Comparison of ENCODE assay signal across 15 mouse cellular contexts in genomic region chr6:89467290-89467689, GRCm38 (mm10).
DNase-seq lines count a peak whose midpoint lies in the region; TF ChIP-seq lines count a peak whose summit lies in the region.
"Had no signal": no experiment of that assay in that cellular context is flagged by ENCODE, and none has a peak within 500 bp of the region (broad histone marks: within the 10 kb centered on the region; RNA-seq: fewer than 3 reads in every experiment).

No protein-coding gene starts in this region.

- TF ChIP-seq CTCF in gastrocnemius, adult 2 months (IDR thresholded peaks at IDR 0.05), result no peak

- no peak overlapping the region for H3K4me3 ChIP-seq in midbrain, embryonic 10.5 days
- no peak overlapping the region for H3K4me3 ChIP-seq in gastrocnemius, adult 2 months
- H3K4me3 ChIP-seq: limb, embryonic 15.5 days; myocyte had no signal

- no peaks in the 10 kb centered on the region; the same call in 1 of the 2 replicates for H3K4me1 ChIP-seq in midbrain, embryonic 10.5 days

- peak; percentile 29 for DNase-seq in adrenal gland, postnatal 14 days
- DNase-seq in adrenal gland, adult 18-20 months (ENCODE audit: low spot score in 2 of 2), result no peak
- DNase-seq in right cerebral cortex, postnatal 10 days (ENCODE audit: low spot score in 2 of 2), result peak; percentile 32 to 39
- no peak for DNase-seq in right cerebral cortex, adult 2 months (ENCODE audit: low spot score in 2 of 2)
- no peak for DNase-seq in midbrain, embryonic 10.5 days (ENCODE audit: low spot score)
- DNase-seq in gastrocnemius, adult 2 months, result no peak
- DNase-seq in gastrocnemius, postnatal 25 days, result no peak
- no peak for DNase-seq in spleen, postnatal 10 days (ENCODE audit: low spot score in 2 of 2)
- DNase-seq: embryo, embryonic 11 days; lung, adult 2 months; right cerebral cortex, postnatal 4 days; thymus, postnatal 36 days had no signal

- no peaks in the 10 kb centered on the region for H3K9me3 ChIP-seq in midbrain, embryonic 10.5 days (replicated peaks)
- H3K9me3 ChIP-seq: limb, embryonic 15.5 days had no signal

- intact Hi-C loops in gastrocnemius, adult 2 months (cut with DNase I), result no loop called here

- H3K27ac ChIP-seq in midbrain, embryonic 10.5 days (replicated peaks), result 0 out of 2 replicates have a peak overlapping the region, but pooled peaks have one; percentile 33
- no peak overlapping the region for H3K27ac ChIP-seq in gastrocnemius, adult 2 months
- H3K27ac ChIP-seq: limb, embryonic 15.5 days had no signal

- H3K27me3 ChIP-seq in midbrain, embryonic 10.5 days (ENCODE audit: low read depth, poor library complexity, severe bottlenecking), result no peaks in the 10 kb centered on the region
- H3K27me3 ChIP-seq: limb, embryonic 15.5 days; Patski had no signal

- WGBS in midbrain, embryonic 10.5 days, result 86% methylated on average over 9 of the region's 9 CpGs

- no peaks in the 10 kb centered on the region for H3K36me3 ChIP-seq in midbrain, embryonic 10.5 days
- H3K36me3 ChIP-seq: limb, embryonic 15.5 days had no signal

Comparison
In these comparisons a context has a peak if more than half of its experiments do, and no peak if none do; other contexts are left out.
1. DNase-seq: peak in adrenal gland, postnatal 14 days (single experiment) and right cerebral cortex, postnatal 10 days (2 of 2); none in adrenal gland, adult 18-20 months (0 of 2), right cerebral cortex, adult 2 months (0 of 2), midbrain, embryonic 10.5 days (single experiment), gastrocnemius, adult 2 months (single experiment), gastrocnemius, postnatal 25 days (single experiment) and spleen, postnatal 10 days (0 of 2).